Mouse (Mus musculus): ENCODE data around the gene Olfr1208. TPM values are rescaled to one million over a fixed set of nuclear protein-coding genes. Genes with fewer than 3 reads are reported as not detected.

Olfr1208 gene
- polyA plus RNA-seq (2015; fragmentation: Nextera tagmentation; extraction: Ambion mirVana), result not detected in 2 replicates

DNA sequence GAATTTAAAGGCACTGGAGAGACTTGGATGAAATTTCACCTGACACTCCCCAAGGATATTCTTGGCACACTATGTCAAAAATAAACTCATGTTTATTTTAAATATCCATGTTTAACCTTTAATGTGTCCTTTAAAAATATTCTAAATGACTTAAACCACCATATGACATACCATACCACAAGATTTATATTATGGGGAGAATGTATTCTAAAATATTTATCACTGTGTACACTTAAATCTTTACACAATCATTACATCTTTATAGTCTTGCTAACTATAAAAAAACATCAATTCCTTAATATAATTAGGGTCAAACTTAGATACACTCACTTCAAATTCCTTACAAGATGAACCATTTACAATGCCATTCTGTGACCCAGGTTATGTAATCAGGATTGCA lies at the start of gene Olfr1208:
TSS of gene Olfr1208 (minus strand) at position 101 of the 400 bp plus-strand sequence.
- ATAC-seq (ENCODE audit: insufficient number of reproducible peaks, low FRiP score, low TSS enrichment, low read depth), result no peak
- H3K9me3 ChIP-seq, result no peaks in the 10 kb centered on the region
- H3K27ac ChIP-seq, result no peak within 1 kb of the TSS
- H3K4me1 ChIP-seq, result no peaks in the 10 kb centered on the region
- H3K4me3 ChIP-seq, result no peak within 1 kb of the TSS
- no peak within 1 kb of the TSS for H3K4me2 ChIP-seq
- H3K27me3 ChIP-seq, result no peaks in the 10 kb centered on the region
- H3K9ac ChIP-seq, result no peak within 1 kb of the TSS
- H3K36me3 ChIP-seq, result no peaks in the 10 kb centered on the region

- Histone ChIP-seq H3K4me3 (no peak within 1 kb of the TSS), H3K4me1 (no peaks in the 10 kb centered on the region), H3K36me3 (no peaks in the 10 kb centered on the region), H3K27ac (no peak within 1 kb of the TSS), H3K9ac (no peak within 1 kb of the TSS), H3K9me3 (no peaks in the 10 kb centered on the region), H3K4me2 (no peak within 1 kb of the TSS), H3K27me3 (no peaks in the 10 kb centered on the region)
- no peak for ATAC-seq (ENCODE audit: insufficient number of reproducible peaks, low FRiP score, low TSS enrichment, low read depth)
- 87% methylated on average over 1 of the region's 1 CpGs for WGBS
Observed at GRCm38 (mm10) chr2:88938011-88938410, 35.9 kb upstream of the Olfr1208 start, which contains the start of gene Olfr1211. Gene Olfr1211 (minus strand): TSS chr2:88938111.

- 90% methylated on average over 3 of the region's 3 CpGs for WGBS
- no peaks in the 10 kb centered on the region for H3K27me3 ChIP-seq
- no peaks in the 10 kb centered on the region for H3K36me3 ChIP-seq
- H3K27ac ChIP-seq, result no peak within 1 kb of the TSS
- H3K4me2 ChIP-seq, result no peak within 1 kb of the TSS
- H3K4me3 ChIP-seq, result no peak within 1 kb of the TSS
- ATAC-seq (ENCODE audit: insufficient number of reproducible peaks, low FRiP score, low TSS enrichment, low read depth), result no peak
- no peaks in the 10 kb centered on the region for H3K4me1 ChIP-seq
- H3K9me3 ChIP-seq, result no peaks in the 10 kb centered on the region
- no peak within 1 kb of the TSS for H3K9ac ChIP-seq
Observed at GRCm38 (mm10) chr2:88915057-88915456, 12.9 kb upstream of the Olfr1208 start, which contains the start of gene Olfr1209. Gene Olfr1209 (minus strand): TSS chr2:88915157.

GRCm38 (mm10) chr2:88862931-88863330 lies 39.2 kb downstream of the Olfr1208 start, which contains the start of gene Olfr1206:
Gene Olfr1206 (plus strand): TSS chr2:88863231.
- Histone ChIP-seq H3K4me1 (no peaks in the 10 kb centered on the region), H3K9me3 (no peaks in the 10 kb centered on the region), H3K27ac (no peak within 1 kb of the TSS), H3K36me3 (no peaks in the 10 kb centered on the region), H3K27me3 (no peaks in the 10 kb centered on the region), H3K9ac (no peak within 1 kb of the TSS), H3K4me2 (no peak within 1 kb of the TSS), H3K4me3 (no peak within 1 kb of the TSS)
- ATAC-seq (ENCODE audit: insufficient number of reproducible peaks, low FRiP score, low TSS enrichment, low read depth), result no peak
- 84% methylated on average over 2 of the region's 2 CpGs for WGBS

GRCm38 (mm10) chr2:88848992-88849391 lies 53.1 kb downstream of the Olfr1208 start, which contains the start of gene Olfr1204:
Gene Olfr1204 (plus strand): TSS chr2:88849292.
- H3K4me2 ChIP-seq, result no peak within 1 kb of the TSS
- H3K27ac ChIP-seq, result no peak within 1 kb of the TSS
- H3K4me3 ChIP-seq, result no peak within 1 kb of the TSS
- no peak for ATAC-seq (ENCODE audit: insufficient number of reproducible peaks, low FRiP score, low TSS enrichment, low read depth)
- 81% methylated on average over 1 of the region's 1 CpGs for WGBS
- H3K4me1 ChIP-seq, result no peaks in the 10 kb centered on the region
- no peaks in the 10 kb centered on the region for H3K36me3 ChIP-seq
- H3K9ac ChIP-seq, result no peak within 1 kb of the TSS
- no peaks in the 10 kb centered on the region for H3K27me3 ChIP-seq
- no peaks in the 10 kb centered on the region for H3K9me3 ChIP-seq

Other genes starting within 250 kb of the Olfr1208 start
- gene Olfr1193, start 226.7 kb downstream of the Olfr1208 start, polyA plus RNA-seq (2015; fragmentation: Nextera tagmentation; extraction: Ambion mirVana), result not detected in 2 replicates
- not detected in 2 replicates for gene Olfr1195, start 213.1 kb downstream of the Olfr1208 start, polyA plus RNA-seq (2015; fragmentation: Nextera tagmentation; extraction: Ambion mirVana)
- not detected in 2 replicates for gene Olfr1196, start 197.7 kb downstream of the Olfr1208 start, polyA plus RNA-seq (2015; fragmentation: Nextera tagmentation; extraction: Ambion mirVana)
- not detected in 2 replicates for gene Olfr1197, start 169.9 kb downstream of the Olfr1208 start, polyA plus RNA-seq (2015; fragmentation: Nextera tagmentation; extraction: Ambion mirVana)
- gene Olfr1198, start 150.9 kb downstream of the Olfr1208 start, polyA plus RNA-seq (2015; fragmentation: Nextera tagmentation; extraction: Ambion mirVana), result not detected in 2 replicates
- gene Olfr1199, start 141.8 kb downstream of the Olfr1208 start, polyA plus RNA-seq (2015; fragmentation: Nextera tagmentation; extraction: Ambion mirVana), result not detected in 2 replicates
- gene Olfr1200, start 131.8 kb downstream of the Olfr1208 start, polyA plus RNA-seq (2015; fragmentation: Nextera tagmentation; extraction: Ambion mirVana), result not detected in 2 replicates
- gene Olfr1201, start 109.3 kb downstream of the Olfr1208 start, polyA plus RNA-seq (2015; fragmentation: Nextera tagmentation; extraction: Ambion mirVana), result not detected in 2 replicates
- not detected in 2 replicates for gene Olfr1202, start 87.8 kb downstream of the Olfr1208 start, polyA plus RNA-seq (2015; fragmentation: Nextera tagmentation; extraction: Ambion mirVana)
- gene Olfr1205, start 72.6 kb downstream of the Olfr1208 start, polyA plus RNA-seq (2015; fragmentation: Nextera tagmentation; extraction: Ambion mirVana), result not detected in 2 replicates
- not detected in 2 replicates for gene Olfr1204, start 53.0 kb downstream of the Olfr1208 start, polyA plus RNA-seq (2015; fragmentation: Nextera tagmentation; extraction: Ambion mirVana)
- gene Olfr1206, start 39.1 kb downstream of the Olfr1208 start, polyA plus RNA-seq (2015; fragmentation: Nextera tagmentation; extraction: Ambion mirVana), result not detected in 2 replicates
- gene Olfr1209, start 12.8 kb upstream of the Olfr1208 start, polyA plus RNA-seq (2015; fragmentation: Nextera tagmentation; extraction: Ambion mirVana), result not detected in 2 replicates
- gene Olfr1211, start 35.8 kb upstream of the Olfr1208 start, polyA plus RNA-seq (2015; fragmentation: Nextera tagmentation; extraction: Ambion mirVana), result not detected in 2 replicates
- not detected in 2 replicates for gene Olfr1212, start 51.7 kb upstream of the Olfr1208 start, polyA plus RNA-seq (2015; fragmentation: Nextera tagmentation; extraction: Ambion mirVana)
- not detected in 2 replicates for gene Gm13762, start 78.0 kb upstream of the Olfr1208 start, polyA plus RNA-seq (2015; fragmentation: Nextera tagmentation; extraction: Ambion mirVana)
- not detected in 2 replicates for gene Olfr1214, start 90.3 kb upstream of the Olfr1208 start, polyA plus RNA-seq (2015; fragmentation: Nextera tagmentation; extraction: Ambion mirVana)
- gene Olfr1215, start 104.7 kb upstream of the Olfr1208 start, polyA plus RNA-seq (2015; fragmentation: Nextera tagmentation; extraction: Ambion mirVana), result not detected in 2 replicates
- gene Olfr1216, start 116.0 kb upstream of the Olfr1208 start, polyA plus RNA-seq (2015; fragmentation: Nextera tagmentation; extraction: Ambion mirVana), result not detected in 2 replicates
- gene Olfr1217, start 129.8 kb upstream of the Olfr1208 start, polyA plus RNA-seq (2015; fragmentation: Nextera tagmentation; extraction: Ambion mirVana), result not detected in 2 replicates
- not detected in 2 replicates for gene Olfr1218, start 158.9 kb upstream of the Olfr1208 start, polyA plus RNA-seq (2015; fragmentation: Nextera tagmentation; extraction: Ambion mirVana)
- gene Olfr1219, start 181.2 kb upstream of the Olfr1208 start, polyA plus RNA-seq (2015; fragmentation: Nextera tagmentation; extraction: Ambion mirVana), result not detected in 2 replicates
- not detected in 2 replicates for gene Olfr1220, start 204.5 kb upstream of the Olfr1208 start, polyA plus RNA-seq (2015; fragmentation: Nextera tagmentation; extraction: Ambion mirVana)
- gene Olfr1221, start 215.0 kb upstream of the Olfr1208 start, polyA plus RNA-seq (2015; fragmentation: Nextera tagmentation; extraction: Ambion mirVana), result not detected in 2 replicates
- not detected in 2 replicates for gene Olfr1222, start 230.7 kb upstream of the Olfr1208 start, polyA plus RNA-seq (2015; fragmentation: Nextera tagmentation; extraction: Ambion mirVana)
- gene Olfr1223, start 249.2 kb upstream of the Olfr1208 start, polyA plus RNA-seq (2015; fragmentation: Nextera tagmentation; extraction: Ambion mirVana), result not detected in 2 replicates